Mouse (Mus musculus) left cerebral cortex, adult 9 months (tissue): ENCODE measurements around the gene Cfap97d2.

ENCODE experiments used
- DNase-seq, 2 experiments: peaks; one replicate each; pipeline ENCODE4 v3.0.0; 2022; ENCODE audit warnings: low spot score in 2 of 2

Gene Cfap97d2

DNA sequence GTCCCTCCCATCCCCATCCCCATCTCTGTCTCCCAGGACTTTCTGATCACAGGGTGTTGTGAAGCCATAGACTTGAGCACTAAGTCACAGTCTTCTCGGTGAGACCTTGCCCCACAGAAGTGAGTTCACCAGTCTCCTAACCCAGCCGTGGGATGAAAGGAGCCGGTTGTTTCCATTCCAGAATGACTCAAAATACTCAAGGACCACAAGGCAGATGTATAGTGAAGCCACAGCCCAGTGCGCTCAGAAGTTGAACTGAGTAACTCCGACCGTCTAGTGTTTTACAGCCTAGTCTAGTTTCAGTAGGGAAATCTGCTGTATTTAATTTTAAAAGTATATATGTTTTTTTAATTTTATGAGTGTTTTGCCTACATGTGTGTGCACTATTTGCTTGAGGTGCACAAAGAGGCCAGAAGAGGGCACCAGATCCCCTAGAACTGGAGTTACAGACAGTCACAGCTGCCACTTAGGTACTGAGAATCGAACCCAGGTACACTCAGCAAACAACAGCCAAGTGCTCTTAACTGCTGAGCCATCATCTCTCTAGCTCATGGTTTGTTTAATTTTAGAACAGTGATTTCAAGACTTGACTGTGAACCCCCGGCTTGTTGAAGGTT, 18.5 kb upstream of the Cfap97d2 start:
- no peak for DNase-seq

GRCm38 (mm10) chr8:13687941-13688340, 17.7 kb upstream of the Cfap97d2 start:
- DNase-seq = no peak

DNA sequence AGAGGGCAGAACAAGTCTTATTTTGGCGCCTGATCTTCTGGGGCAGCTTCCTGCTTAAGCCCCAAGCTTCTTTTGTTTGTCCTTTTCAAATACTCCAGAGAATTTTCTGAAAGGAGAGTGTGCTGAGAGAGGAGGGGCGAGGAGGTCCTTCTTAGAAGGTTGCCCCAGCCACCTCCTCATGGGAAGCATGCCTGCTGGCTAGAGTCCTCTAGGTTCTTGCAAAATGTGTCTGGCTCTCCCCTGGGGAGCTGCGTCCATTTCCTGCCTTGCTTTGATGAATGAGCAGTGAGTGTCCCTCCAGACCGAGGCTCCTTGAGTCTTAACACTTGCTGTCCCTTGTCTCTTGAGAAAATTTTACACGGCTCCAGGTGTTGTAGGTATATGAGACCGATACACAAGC, 17.2 kb upstream of the Cfap97d2 start:
- DNase-seq = no peak

DNA sequence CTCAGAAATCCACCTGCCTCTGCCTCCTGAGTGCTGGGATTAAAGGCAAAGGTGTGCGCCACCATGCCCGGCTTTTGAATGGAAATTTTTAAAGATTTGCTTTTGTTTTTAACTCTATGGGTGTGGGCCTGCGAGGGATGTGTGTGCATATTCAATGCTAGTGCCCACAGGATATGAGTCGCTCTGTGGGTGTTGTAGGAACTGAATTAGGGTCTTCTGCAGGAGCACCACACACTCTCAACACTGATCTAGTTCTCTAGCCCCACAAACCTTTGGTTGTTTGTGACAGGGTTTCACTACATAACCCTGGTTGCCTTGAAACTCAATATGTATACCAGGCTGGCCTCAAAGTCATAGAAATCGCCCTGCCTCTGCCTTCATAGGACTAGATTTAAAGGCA, 16.4 kb upstream of the Cfap97d2 start:
- no peak for DNase-seq

- DNase-seq = no peak
Measured at GRCm38 (mm10) chr8:13692302-13693066, 13.2 kb upstream of the Cfap97d2 start.

GRCm38 (mm10) chr8:13694735-13695134, 11.0 kb upstream of the Cfap97d2 start:
- no peak for DNase-seq

DNA sequence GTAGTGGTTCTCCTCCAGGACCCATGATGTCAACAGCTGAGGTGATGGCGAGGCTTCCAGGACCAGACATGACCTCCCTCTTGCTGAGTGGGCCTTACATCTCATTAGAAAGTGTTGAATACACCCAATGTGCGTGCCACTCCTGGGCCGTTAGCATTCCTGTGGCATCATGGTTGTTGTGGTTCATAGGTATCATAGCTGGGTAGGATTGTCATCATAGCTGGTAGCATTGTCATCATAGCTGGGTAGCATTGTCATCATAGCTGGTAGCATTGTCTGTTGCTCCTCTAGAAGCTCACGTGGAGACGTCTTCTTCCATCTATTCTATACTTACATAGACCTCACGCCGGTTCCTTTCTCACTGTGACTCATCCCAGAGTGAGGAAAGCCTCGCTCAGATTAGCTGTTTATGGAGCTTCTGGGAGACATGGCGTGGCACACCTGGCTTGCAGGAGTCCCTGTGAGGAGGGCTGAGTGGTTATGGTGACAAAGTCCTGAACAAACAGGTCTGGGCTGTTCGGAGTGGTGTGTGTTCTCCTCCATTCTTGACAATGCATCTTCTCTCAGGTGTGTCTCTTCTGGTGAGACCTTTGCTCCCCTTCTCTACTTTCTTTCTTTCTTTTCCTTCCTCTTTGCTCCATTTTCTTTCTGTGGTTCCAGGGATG, 10.4 kb upstream of the Cfap97d2 start:
- no peak for DNase-seq

GRCm38 (mm10) chr8:13696157-13696556, 9.5 kb upstream of the Cfap97d2 start:
- no peak for DNase-seq

DNA sequence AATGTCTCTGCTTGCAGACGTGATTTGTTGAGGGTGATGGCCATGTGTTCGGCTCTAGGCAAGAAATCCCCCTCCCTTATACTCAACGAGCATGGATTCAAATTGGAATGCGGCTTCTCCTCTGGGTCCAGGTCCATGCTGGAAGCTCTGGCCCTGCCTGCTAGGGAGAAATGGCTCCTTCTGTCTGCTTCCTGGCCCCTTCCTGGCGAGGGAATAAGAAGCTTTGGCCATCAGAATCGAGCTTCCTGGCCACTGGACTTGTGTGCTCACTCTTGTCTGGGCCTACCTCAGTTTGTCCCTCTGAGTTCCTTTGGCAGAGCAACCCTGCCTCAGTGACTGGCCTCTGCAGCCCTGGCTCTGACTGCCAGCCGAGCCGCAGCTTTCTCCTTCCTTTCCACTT, 8.5 kb upstream of the Cfap97d2 start:
- DNase-seq = no peak

GRCm38 (mm10) chr8:13697681-13698080, 8.0 kb upstream of the Cfap97d2 start:
- no peak for DNase-seq

DNA sequence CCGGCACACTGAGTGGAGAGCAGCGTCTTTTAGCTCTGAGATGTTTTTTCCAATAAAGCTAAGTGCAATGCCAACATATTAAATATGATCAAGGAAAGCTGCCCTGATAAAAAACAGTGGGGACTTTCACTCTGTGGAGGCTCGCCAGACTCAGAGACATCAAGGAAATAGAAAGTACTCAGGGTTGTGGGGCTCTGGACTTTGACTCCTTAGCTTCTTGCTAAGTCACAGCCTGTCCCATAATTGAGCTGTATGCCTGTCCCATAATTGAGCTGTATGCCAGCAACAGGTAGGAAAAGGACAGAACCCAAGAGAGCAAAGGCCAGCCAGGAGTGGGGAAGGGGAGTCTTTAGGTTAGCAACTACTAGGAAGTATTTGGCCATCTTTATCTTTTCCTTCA, 7.4 kb upstream of the Cfap97d2 start:
- no peak for DNase-seq

DNA sequence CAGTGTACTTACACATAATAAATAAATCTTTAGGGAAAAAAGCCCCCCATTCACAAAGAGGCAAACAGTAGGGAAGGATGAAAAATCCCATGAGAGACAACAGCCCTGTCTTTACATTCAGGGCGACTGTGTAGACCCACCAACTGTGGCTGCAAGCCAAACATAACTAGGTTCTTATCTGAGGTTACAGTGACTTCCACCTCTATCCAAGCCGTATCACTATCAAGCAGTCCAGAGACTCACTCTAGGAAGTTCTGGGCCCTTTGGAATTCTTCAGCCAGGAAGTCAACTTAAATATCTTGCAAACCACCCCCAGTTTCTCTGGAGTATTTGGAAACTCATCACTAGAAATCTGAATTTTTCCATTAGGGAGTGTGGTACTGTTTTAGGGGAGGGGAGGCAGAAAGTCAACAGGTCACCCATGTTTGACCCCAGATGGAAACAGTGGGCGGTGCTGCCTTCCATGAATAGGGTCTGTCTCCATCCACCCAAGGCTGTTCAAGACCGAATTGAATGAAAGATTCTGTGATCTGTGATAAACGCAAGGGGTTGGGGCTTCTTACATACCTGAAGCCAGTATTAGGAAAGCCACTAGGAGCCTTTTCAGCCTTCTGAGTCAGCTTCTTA, 6.3 kb upstream of the Cfap97d2 start:
- no peak for DNase-seq

DNA sequence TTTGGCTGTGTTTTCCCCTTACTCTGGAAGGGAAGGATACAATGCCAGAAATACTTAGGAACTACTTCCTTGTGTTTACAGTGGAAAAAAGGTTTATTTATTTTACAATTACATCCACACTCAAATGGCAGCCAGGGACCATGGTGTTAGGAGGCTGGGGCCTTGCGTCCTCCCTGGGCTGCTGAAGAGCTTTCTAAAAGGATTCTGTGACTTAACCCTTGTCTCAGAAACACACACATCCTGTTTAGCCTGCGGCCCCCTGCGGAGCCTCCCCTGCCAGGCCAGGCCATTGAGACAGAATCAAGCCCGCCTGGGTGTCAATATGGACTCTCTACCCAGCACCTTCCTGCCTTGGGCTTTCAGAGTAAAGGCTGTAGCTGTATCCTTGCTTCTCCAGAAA, 2.9 kb upstream of the Cfap97d2 start:
- DNase-seq = no peak

DNA sequence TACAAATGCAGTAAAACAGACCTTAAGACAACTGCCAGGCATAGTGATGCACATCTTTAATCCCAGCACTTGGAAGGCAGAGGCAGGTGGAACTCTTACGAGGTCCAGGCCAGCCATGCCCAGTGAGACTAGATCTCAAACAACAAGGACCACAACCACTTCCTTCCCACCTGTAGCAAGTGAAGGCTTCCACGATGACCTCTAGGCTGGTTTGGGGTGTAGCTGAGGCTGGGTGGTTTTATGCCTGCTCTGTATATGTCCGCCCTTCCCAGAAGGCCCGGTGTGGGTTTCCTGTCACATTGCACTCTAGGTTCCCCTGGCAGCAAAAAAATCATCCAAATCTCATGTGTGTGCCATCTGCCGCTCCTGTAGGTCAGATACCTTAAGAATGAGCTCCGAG, 1.9 kb upstream of the Cfap97d2 start:
- DNase-seq = no peak

GRCm38 (mm10) chr8:13704301-13704700, 1.4 kb upstream of the Cfap97d2 start:
- DNase-seq = no peak

DNA sequence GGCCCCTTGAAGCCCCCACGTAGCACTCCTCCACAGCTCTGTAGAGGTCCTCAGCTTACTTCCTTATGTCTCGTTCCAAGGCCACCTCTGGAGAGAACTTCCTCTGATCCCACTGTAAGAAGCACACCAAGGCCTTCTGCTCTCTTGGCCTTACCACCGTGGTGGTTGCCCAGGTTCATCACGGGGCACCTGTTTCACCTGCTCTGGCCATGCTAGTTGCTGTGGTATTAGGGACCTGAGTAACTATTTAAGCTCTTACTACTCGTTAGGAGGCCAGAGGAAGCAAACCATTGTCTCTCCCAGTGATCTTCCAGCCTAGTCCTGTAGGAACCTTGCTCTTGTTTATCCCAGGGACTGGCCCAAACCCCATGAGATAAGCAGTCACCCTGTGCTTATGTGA, 1.2 kb downstream of the Cfap97d2 start:
- DNase-seq = no peak

GRCm38 (mm10) chr8:13708514-13708913, 2.8 kb downstream of the Cfap97d2 start:
- no peak for DNase-seq

DNA sequence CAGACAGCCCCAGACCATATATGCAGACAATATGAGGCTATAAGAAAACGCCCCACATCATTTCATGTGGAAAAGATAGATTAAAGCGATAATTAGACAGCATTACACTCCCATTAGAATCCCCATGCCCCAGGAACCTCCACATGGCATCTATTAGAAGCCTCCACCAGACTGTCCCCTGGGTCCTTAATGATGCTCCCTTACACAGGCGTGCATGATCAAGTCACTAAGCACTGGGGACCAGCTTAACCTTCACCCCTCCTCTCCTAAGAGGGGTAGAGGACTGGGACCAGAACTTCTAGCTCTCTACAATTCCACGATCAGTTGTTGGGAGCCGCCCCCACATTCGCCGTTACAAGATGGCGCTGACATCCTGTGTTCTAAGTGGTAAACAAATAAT, 13.3 kb downstream of the Cfap97d2 start:
- DNase-seq = no peak

- peak in 1 of 2 experiments; percentile 55 for DNase-seq
Measured at GRCm38 (mm10) chr8:13725722-13726121, 20.0 kb downstream of the Cfap97d2 start.

- DNase-seq = no peak
Measured at GRCm38 (mm10) chr8:13727469-13728094, 21.9 kb downstream of the Cfap97d2 start.

DNA sequence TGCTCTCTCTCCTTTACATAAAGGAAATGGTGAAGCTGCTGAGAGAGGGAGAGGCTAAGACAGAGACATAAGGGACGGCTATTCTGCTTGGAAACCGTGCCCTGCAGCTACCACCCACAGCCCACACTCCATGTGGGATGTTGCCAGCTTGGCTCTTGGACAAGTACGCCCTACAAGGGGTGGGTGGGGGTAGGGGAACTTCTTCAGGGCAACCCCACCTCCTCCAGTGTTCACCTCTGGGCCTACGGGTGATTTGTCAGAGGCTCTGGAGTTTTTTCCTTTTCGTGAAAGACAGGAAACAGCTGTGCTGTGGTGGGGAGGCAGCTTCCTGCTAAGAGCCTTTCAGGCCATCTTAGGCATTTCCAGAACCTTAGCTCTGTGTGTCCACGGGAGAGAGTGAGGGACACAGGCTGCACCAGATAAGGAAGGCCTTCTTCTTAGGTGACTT, 34.7 kb downstream of the Cfap97d2 start:
- peak in 1 of 2 experiments; percentile 23 for DNase-seq
